Mouse (Mus musculus) cerebellum, adult 2 months (tissue): ENCODE measurements around the gene Msi2.

Experiments
- CTCF ChIP-seq: fragments of 200-500 bp; IDR thresholded peaks from 2 replicates; pipeline ENCODE4 v1.5.1; 2011; ENCODE audit warnings: low read depth, mild to moderate bottlenecking, control low read depth, low read length, moderate library complexity, borderline replicate concordance; ENCODE audit not compliant: insufficient read depth
- POLR2A ChIP-seq: fragments of 200-500 bp; IDR thresholded peaks from 2 replicates; pipeline ENCODE4 v1.6.1; 2011; ENCODE audit warnings: low read length, control low read depth, borderline replicate concordance; ENCODE audit not compliant: insufficient read depth

DNA sequence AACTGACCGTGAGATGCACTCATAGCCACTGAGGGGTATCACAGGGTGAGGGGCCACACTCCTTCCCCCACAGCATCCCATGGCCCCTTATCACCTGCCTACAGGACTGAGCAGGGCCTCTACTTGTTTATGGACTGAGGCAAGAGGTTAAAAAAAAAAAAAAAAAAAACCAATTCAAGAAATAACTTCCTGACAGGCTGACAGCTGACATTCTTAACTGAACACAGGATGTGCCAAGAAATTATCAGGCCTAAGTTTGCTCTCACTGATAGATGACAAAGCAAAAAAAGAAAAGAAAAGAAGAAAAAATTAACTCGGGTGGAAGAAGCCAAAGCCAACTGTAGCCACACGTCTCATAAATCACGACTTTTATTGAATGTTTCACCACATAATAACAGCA lies 109.7 kb downstream of the Msi2 start:
- TF ChIP-seq CTCF (no peak), POLR2A (no peak)
